Mouse (Mus musculus): ENCODE measurements around the gene Plch2.

- no peak for TF ChIP-seq CTCF (IDR thresholded peaks at IDR 0.05; ENCODE audit: control insufficient read depth, insufficient read depth, insufficient read length)
- no peak for TF ChIP-seq USF1 (IDR thresholded peaks at IDR 0.05; ENCODE audit: low read depth)
- TF ChIP-seq CEBPB (IDR thresholded peaks at IDR 0.05; ENCODE audit: low read depth) = no peak
These were observed 19.2 kb upstream of the Plch2 start for GRCm38 (mm10) chr4:155075813-155076212.
